Mouse (Mus musculus) spleen, adult 2 months (tissue): ENCODE measurements around the gene Aspg.

Experiments
- CTCF ChIP-seq: fragments of 200-500 bp; IDR thresholded peaks from 2 replicates; pipeline ENCODE4 v1.5.1; 2011; ENCODE audit warnings: mild to moderate bottlenecking, inconsistent platforms; ENCODE audit not compliant: insufficient read depth, insufficient read length, insufficient replicate concordance; ENCODE audit errors: extremely low read depth
- POLR2A ChIP-seq: fragments of 200-500 bp; IDR thresholded peaks from 2 replicates; pipeline ENCODE4 v1.6.1; 2011; ENCODE audit warnings: low read depth, low read length, inconsistent platforms

DNA sequence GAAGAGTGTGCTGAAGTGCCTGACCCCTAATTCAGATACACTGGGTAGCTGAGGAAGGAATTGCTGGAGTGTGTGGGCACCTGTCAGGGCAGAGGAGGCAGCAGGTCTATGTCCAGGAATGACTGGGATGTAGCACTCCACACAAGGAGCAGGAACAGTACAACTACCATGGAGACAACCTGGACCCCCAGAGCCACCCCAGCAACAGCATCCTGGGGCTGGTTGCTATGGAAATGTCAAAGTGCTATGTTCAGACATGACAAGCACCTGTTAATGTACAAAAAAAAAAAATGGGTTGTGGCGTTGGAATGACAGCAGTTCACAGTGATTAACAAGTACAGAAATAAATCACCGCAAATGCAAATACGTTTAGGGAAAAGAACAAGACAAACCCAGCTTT lies 20.2 kb upstream of the Aspg start:
- TF ChIP-seq POLR2A: no peak
- TF ChIP-seq CTCF: no peak
